Mouse (Mus musculus): ENCODE data around the gene Polr1c.
A peak's percentile ranks its signal among the peaks of the same experiment; 100 is the strongest.

The Polr1c gene

DNA sequence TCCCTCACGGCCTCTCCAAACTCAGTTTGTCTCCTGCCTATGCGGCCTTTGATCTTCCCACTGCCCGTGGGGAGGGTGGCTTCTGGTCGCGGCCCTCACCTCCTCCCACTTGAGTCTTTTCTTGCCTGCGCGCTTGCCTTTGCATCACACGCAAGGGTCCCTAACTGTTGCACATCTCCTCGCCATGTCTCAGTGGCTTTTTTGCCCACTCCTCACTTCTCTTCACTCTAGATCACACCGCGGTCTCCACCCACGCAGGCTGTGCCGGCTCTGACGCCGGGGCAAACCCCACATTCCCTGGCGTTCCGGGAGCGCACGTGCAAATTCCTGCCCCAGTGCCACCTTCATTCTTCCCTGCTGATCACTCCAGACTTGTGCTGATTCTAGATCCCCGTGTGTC lies 44.8 kb downstream of the Polr1c start:
- peak; percentile 15 for DNase-seq

DNA sequence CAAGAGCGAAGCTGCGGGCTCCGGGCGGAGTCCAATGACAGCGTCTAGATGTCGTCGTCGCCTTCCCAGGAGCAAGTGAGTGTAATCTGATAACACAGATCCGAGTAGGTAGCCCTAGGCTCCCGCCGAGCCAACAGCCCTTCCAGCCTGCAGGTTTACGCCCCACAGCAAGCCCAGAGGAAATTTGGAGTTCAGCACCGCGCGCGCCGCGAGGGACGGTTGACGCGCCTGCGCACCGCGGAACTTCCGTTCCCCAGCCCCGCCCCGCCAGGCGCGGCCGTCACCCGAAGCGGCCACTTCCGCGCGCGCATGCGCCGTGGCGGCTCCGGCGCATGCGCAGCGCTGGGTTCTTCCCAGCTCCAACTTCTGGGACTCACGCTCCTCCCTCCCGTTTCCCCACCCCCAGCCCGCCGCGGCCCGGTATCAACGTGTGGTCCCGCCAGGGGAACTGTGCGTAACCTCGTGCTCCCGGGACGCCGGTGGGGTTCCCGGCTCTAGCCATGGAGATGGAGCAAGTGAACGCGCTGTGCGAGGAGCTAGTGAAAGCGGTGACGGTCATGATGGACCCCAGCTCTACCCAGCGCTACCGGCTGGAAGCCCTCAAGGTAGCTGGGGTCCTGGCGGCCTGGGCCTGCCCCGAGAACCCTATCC lies 45.3 kb downstream of the Polr1c start, which contains the start of the genes Polh and Xpo5:
TSS of gene Polh (minus strand) at position 225 of the 651 bp plus-strand sequence.
TSS of gene Xpo5 (plus strand) at position 362 of the 651 bp plus-strand sequence.
- peak; percentile 92 for DNase-seq

GRCm38 (mm10) chr17:46201151-46201550 lies 46.7 kb downstream of the Polr1c start:
- DNase-seq: no peak

Data from lung, postnatal 36 days (tissue).